Mouse (Mus musculus) frontal cortex, adult 2 months (tissue): ENCODE measurements around the gene Apoc2. TPM values are rescaled to one million over a fixed set of nuclear protein-coding genes. Genes with fewer than 3 reads are reported as not detected.

Experiments used
- DNase-seq, 2 experiments: peaks; one replicate each; pipeline ENCODE4 v3.0.0; 2022; ENCODE audit warnings: low spot score in 1 of 2; ENCODE audit errors: extremely low spot score in 1 of 2
- polyA plus RNA-seq: library from polyadenylated mRNA; depleted of rRNA; stranded (reverse); fragments of >200 nt; gene quantifications from 2 replicates; pipeline ENCODE4 v1.2.3, GENCODE M21; 2012; rRNA removed

The Apoc2 gene
- polyA plus RNA-seq, result 0.78 TPM in 1 of 2 replicates, not detected in the other

- DNase-seq, result no peak
These were observed at the start of gene Apoc2 for GRCm38 (mm10) chr7:19677872-19678271. Apoc2 (minus strand) TSS chr7:19677941.

GRCm38 (mm10) chr7:19726541-19726940 lies 48.8 kb upstream of the Apoc2 start:
- no peak for DNase-seq

GRCm38 (mm10) chr7:19724167-19724566 lies 46.4 kb upstream of the Apoc2 start:
- DNase-seq, result no peak

GRCm38 (mm10) chr7:19722754-19723195 lies 45.0 kb upstream of the Apoc2 start:
- no peak for DNase-seq

GRCm38 (mm10) chr7:19719200-19719599 lies 41.5 kb upstream of the Apoc2 start:
- no peak for DNase-seq

GRCm38 (mm10) chr7:19718297-19718952 lies 40.7 kb upstream of the Apoc2 start:
- DNase-seq, result no peak

GRCm38 (mm10) chr7:19717346-19717745 lies 39.6 kb upstream of the Apoc2 start:
- no peak for DNase-seq

GRCm38 (mm10) chr7:19716822-19717221 lies 39.1 kb upstream of the Apoc2 start:
- no peak for DNase-seq

GRCm38 (mm10) chr7:19716055-19716682 lies 38.4 kb upstream of the Apoc2 start:
- no peak for DNase-seq

- peak; percentile 99 to 100 for DNase-seq
These were observed 37.7 kb upstream of the Apoc2 start, which contains the start of gene Tomm40 for GRCm38 (mm10) chr7:19715239-19716054. Tomm40 (minus strand) TSS chr7:19715438.

- DNase-seq, result no peak
These were observed 37.1 kb upstream of the Apoc2 start for GRCm38 (mm10) chr7:19714836-19715235.

- no peak for DNase-seq
These were observed 35.9 kb upstream of the Apoc2 start for GRCm38 (mm10) chr7:19713598-19713997.

GRCm38 (mm10) chr7:19713196-19713595 lies 35.5 kb upstream of the Apoc2 start:
- no peak for DNase-seq

- no peak for DNase-seq
These were observed 34.7 kb upstream of the Apoc2 start for GRCm38 (mm10) chr7:19712414-19712813.

- DNase-seq, result no peak
These were observed 32.9 kb upstream of the Apoc2 start for GRCm38 (mm10) chr7:19710650-19711049.

GRCm38 (mm10) chr7:19705271-19705670 lies 27.5 kb upstream of the Apoc2 start:
- no peak for DNase-seq

GRCm38 (mm10) chr7:19704475-19704874 lies 26.7 kb upstream of the Apoc2 start:
- no peak for DNase-seq

GRCm38 (mm10) chr7:19702859-19703555 lies 25.3 kb upstream of the Apoc2 start:
- no peak for DNase-seq

- DNase-seq, result peak in 1 of 2 experiments; percentile 75
These were observed 23.5 kb upstream of the Apoc2 start for GRCm38 (mm10) chr7:19701069-19701761.
